Mouse (Mus musculus): ENCODE results near the gene Tmem130.
A peak's percentile ranks its signal among the peaks of the same experiment; 100 is the strongest.

GRCm38 (mm10) chr5:144733953-144734352 is 27.7 kb downstream of the Tmem130 start:
- TF ChIP-seq CTCF (IDR thresholded peaks at IDR 0.05; ENCODE audit: low read depth, low read length): peak; percentile 52
- TF ChIP-seq POLR2A (IDR thresholded peaks at IDR 0.05; ENCODE audit: borderline replicate concordance, low read depth, low read length): no peak

Measured in bone marrow macrophage, adult 2 months (primary cell).